Comparison of ENCODE assay signal across 20 mouse cellular contexts in genomic region chr13:20218126-20218525, GRCm38 (mm10).
DNase-seq lines count a peak whose midpoint lies in the region; ATAC-seq and TF ChIP-seq lines count a peak whose summit lies in the region.
"Had no signal": no experiment of that assay in that cellular context is flagged by ENCODE, and none has a peak within 500 bp of the region (broad histone marks: within the 10 kb centered on the region; RNA-seq: fewer than 3 reads in every experiment).

No protein-coding gene starts in this region.

- 35% methylated on average over 4 of the region's 4 CpGs for WGBS in lung, embryonic 15.5 days
- 50% methylated on average over 4 of the region's 4 CpGs for WGBS in lung, adult 2 months
- 22% methylated on average over 4 of the region's 4 CpGs for WGBS in stomach, embryonic 14.5 days

- peak; percentile 72; the same call in 1 of the 2 replicates for ATAC-seq in lung, embryonic 15.5 days (ENCODE audit: borderline replicate concordance, extremely low read depth, low FRiP score, low TSS enrichment)
- peak; percentile 23; the same call in 1 of the 2 replicates for ATAC-seq in stomach, embryonic 14.5 days (ENCODE audit: insufficient number of reproducible peaks, insufficient read depth, low FRiP score, low read depth)
- ATAC-seq: activated CD4-positive, CD25-positive, alpha-beta regulatory T cell, adult 4 months; forebrain, embryonic 13.5 days; Patski had no signal

- H3K27ac ChIP-seq in gastrocnemius, adult 2 months, result peak overlapping the region; percentile 41; the same call in 1 of the 2 replicates
- peak overlapping the region; percentile 82 for H3K27ac ChIP-seq in lung, embryonic 15.5 days
- H3K27ac ChIP-seq in stomach, embryonic 14.5 days (ENCODE audit: low read length), result peak overlapping the region; percentile 6; the same call in 1 of the 2 replicates
- H3K27ac ChIP-seq: embryonic facial prominence, embryonic 12.5 days; forebrain, embryonic 13.5 days; heart, embryonic 13.5 days; hindbrain, embryonic 15.5 days had no signal

- no peak for TF ChIP-seq POLR2A in lung, adult 2 months (IDR thresholded peaks at IDR 0.05; ENCODE audit: borderline replicate concordance, extremely low read depth, low read depth, low read length)

- 0 out of 2 replicates have a peak, but pooled peaks cover 3% of the 10 kb centered on the region for H3K4me1 ChIP-seq in lung, embryonic 15.5 days
- H3K4me1 ChIP-seq in lung, adult 2 months (ENCODE audit: control insufficient read depth, insufficient read depth, low read length), result no peaks in the 10 kb centered on the region; the same call in 1 of the 2 replicates
- peaks cover 9% of the 10 kb centered on the region; the same call in 1 of the 2 replicates for H3K4me1 ChIP-seq in stomach, embryonic 14.5 days (ENCODE audit: control insufficient read depth, insufficient read depth, low read length)
- H3K4me1 ChIP-seq: hindbrain, embryonic 15.5 days had no signal

- H3K4me2 ChIP-seq in lung, embryonic 15.5 days, result no peak overlapping the region
- no peak overlapping the region for H3K4me2 ChIP-seq in stomach, embryonic 14.5 days (replicated peaks; ENCODE audit: low read depth, low read length)
- H3K4me2 ChIP-seq: embryonic facial prominence, embryonic 12.5 days; forebrain, embryonic 13.5 days; heart, embryonic 13.5 days; hindbrain, embryonic 15.5 days had no signal

- no peaks in the 10 kb centered on the region for H3K27me3 ChIP-seq in lung, embryonic 15.5 days
- no peaks in the 10 kb centered on the region for H3K27me3 ChIP-seq in stomach, embryonic 14.5 days (ENCODE audit: control insufficient read depth, insufficient read depth, low read length)
- H3K27me3 ChIP-seq: CH12.LX; embryonic facial prominence, embryonic 12.5 days; forebrain, embryonic 13.5 days; heart, embryonic 13.5 days; hindbrain, embryonic 15.5 days; Patski had no signal

- H3K9ac ChIP-seq in lung, embryonic 15.5 days, result no peak overlapping the region
- no peak overlapping the region for H3K9ac ChIP-seq in stomach, embryonic 14.5 days (replicated peaks; ENCODE audit: low read depth, low read length)
- H3K9ac ChIP-seq: embryonic facial prominence, embryonic 12.5 days; forebrain, embryonic 13.5 days; heart, embryonic 13.5 days; hindbrain, embryonic 15.5 days had no signal

- DNase-seq in gastrocnemius, adult 2 months, result no peak
- DNase-seq in gastrocnemius, postnatal 25 days, result no peak
- no peak for DNase-seq in lung, adult 2 months
- DNase-seq in layer of hippocampus, postnatal 25 days (ENCODE audit: extremely low spot score in 1 of 2, low spot score in 1 of 2), result no peak
- DNase-seq in thymus, postnatal 14 days, result no peak
- DNase-seq: adrenal gland, postnatal 25 days; cerebellum, adult 2 months; cerebellum, postnatal 10 days; embryo, embryonic 11 days; gastrocnemius, postnatal 10 days; heart, postnatal 36 days had no signal

- intact Hi-C loops in gastrocnemius, adult 2 months (cut with DNase I), result no loop called here

- H3K9me3 ChIP-seq in lung, embryonic 15.5 days, result no peaks in the 10 kb centered on the region
- H3K9me3 ChIP-seq in stomach, embryonic 14.5 days (ENCODE audit: control insufficient read depth, low read depth, low read length), result no peaks in the 10 kb centered on the region
- H3K9me3 ChIP-seq: embryonic facial prominence, embryonic 12.5 days; forebrain, embryonic 13.5 days; heart, embryonic 13.5 days; hindbrain, embryonic 15.5 days had no signal

- no peak for TF ChIP-seq CTCF in gastrocnemius, adult 2 months (IDR thresholded peaks at IDR 0.05)
- TF ChIP-seq CTCF in lung, adult 2 months (IDR thresholded peaks at IDR 0.05; ENCODE audit: insufficient read depth, low read length), result no peak

- H3K4me3 ChIP-seq in gastrocnemius, adult 2 months, result no peak overlapping the region
- no peak overlapping the region for H3K4me3 ChIP-seq in lung, embryonic 15.5 days
- no peak overlapping the region for H3K4me3 ChIP-seq in lung, adult 2 months (replicated peaks; ENCODE audit: extremely low read depth, low read depth, low read length)
- no peak overlapping the region for H3K4me3 ChIP-seq in stomach, embryonic 14.5 days (ENCODE audit: low read depth, low read length)
- H3K4me3 ChIP-seq: embryonic facial prominence, embryonic 12.5 days; forebrain, embryonic 13.5 days; heart, embryonic 13.5 days; hindbrain, embryonic 15.5 days had no signal

- no peaks in the 10 kb centered on the region for H3K36me3 ChIP-seq in lung, embryonic 15.5 days
- no peaks in the 10 kb centered on the region for H3K36me3 ChIP-seq in stomach, embryonic 14.5 days (ENCODE audit: control insufficient read depth, insufficient read depth, low read length)
- H3K36me3 ChIP-seq: embryonic facial prominence, embryonic 12.5 days; heart, embryonic 13.5 days; hindbrain, embryonic 15.5 days had no signal

Comparison
In these comparisons a context has a peak if more than half of its experiments do, and no peak if none do; other contexts are left out.
1. H3K27ac ChIP-seq: peak in every context shown above with its lines; median percentile 82 in lung, embryonic 15.5 days; 41 in gastrocnemius, adult 2 months; 6 in stomach, embryonic 14.5 days.